Mouse (Mus musculus): ENCODE measurements around the gene Dap3. TPM values are rescaled to one million over a fixed set of nuclear protein-coding genes. Genes with fewer than 3 reads are reported as not detected.

Dap3 gene
- total and polyA plus RNA-seq, 2 experiments from 2014 or later, result 69.7 to 118 TPM

- no peaks in the 10 kb centered on the region for H3K9me3 ChIP-seq (ENCODE audit: low read length)
- no peak for ATAC-seq
- no peak overlapping the region for H3K27ac ChIP-seq
- no peak overlapping the region for H3K4me3 ChIP-seq (ENCODE audit: low read length)
- H3K4me2 ChIP-seq (ENCODE audit: low read depth, low read length), result no peak overlapping the region
- no peaks in the 10 kb centered on the region for H3K27me3 ChIP-seq (ENCODE audit: insufficient read depth, low read length)
- H3K36me3 ChIP-seq (ENCODE audit: insufficient read depth, low read length), result no peaks in the 10 kb centered on the region
- TF ChIP-seq CTCF (IDR thresholded peaks at IDR 0.05; ENCODE audit: low read depth), result no peak
- DNase-seq (ENCODE audit: low spot score), result no peak
- H3K9ac ChIP-seq (replicated peaks; ENCODE audit: low read length), result no peak overlapping the region
- peaks cover 24% of the 10 kb centered on the region; the same call in 1 of the 2 replicates for H3K4me1 ChIP-seq (ENCODE audit: insufficient read depth, low read length)
Observed at GRCm38 (mm10) chr3:88953736-88954135, 2.8 kb upstream of the Dap3 start.

- DNase-seq (ENCODE audit: low spot score), result no peak
- no peak overlapping the region for H3K27ac ChIP-seq
Observed at GRCm38 (mm10) chr3:88953246-88953645, 2.3 kb upstream of the Dap3 start.

DNA sequence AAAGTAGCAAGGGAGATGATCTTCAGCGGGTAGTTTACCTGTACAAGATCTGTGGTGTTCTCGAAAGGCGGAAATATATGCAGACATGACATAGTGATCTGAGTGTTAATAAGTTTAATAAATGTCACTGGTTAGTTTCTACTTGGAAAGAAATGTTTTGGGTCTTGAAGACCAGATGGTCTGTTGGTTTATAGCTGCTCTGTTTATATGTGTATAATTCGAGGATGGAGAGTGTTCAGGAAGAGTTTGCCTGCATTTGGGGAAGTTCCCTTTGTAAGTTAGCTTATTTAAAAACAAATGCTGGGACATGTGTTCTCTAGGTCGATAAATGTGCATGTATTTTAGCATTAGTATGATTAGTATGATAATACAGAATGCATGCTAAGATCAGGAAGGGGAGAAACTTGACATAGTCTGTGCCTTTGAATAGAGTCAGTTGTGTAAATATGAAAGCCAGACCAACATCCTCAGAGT, 383 bp upstream of the Dap3 start:
- WGBS, result under 1% methylated on average over 5 of the region's 5 CpGs
- no peaks in the 10 kb centered on the region for H3K9me3 ChIP-seq (ENCODE audit: low read length)

More at GRCm38 (mm10) chr3:88953246-88953645, 2.3 kb upstream of the Dap3 start:
- H3K4me3 ChIP-seq (ENCODE audit: low read length), result no peak overlapping the region
- no peaks in the 10 kb centered on the region for H3K27me3 ChIP-seq (ENCODE audit: insufficient read depth, low read length)
- no peaks in the 10 kb centered on the region for H3K36me3 ChIP-seq (ENCODE audit: insufficient read depth, low read length)
- no peak for TF ChIP-seq CTCF (IDR thresholded peaks at IDR 0.05; ENCODE audit: low read depth)
- peaks cover 26% of the 10 kb centered on the region; the same call in 1 of the 2 replicates for H3K4me1 ChIP-seq (ENCODE audit: insufficient read depth, low read length)
- H3K9me3 ChIP-seq (ENCODE audit: low read length), result no peaks in the 10 kb centered on the region
- H3K9ac ChIP-seq (replicated peaks; ENCODE audit: low read length), result no peak overlapping the region
- H3K4me2 ChIP-seq (ENCODE audit: low read depth, low read length), result no peak overlapping the region
- no peak for ATAC-seq
- WGBS, result 86% methylated on average over 4 of the region's 4 CpGs

GRCm38 (mm10) chr3:88949786-88950575, 1.0 kb downstream of the Dap3 start:
- Histone ChIP-seq H3K9me3 (ENCODE audit: low read length) (no peaks in the 10 kb centered on the region), H3K27ac (peak overlapping the region; percentile 100), H3K9ac (replicated peaks; ENCODE audit: low read length) (peak overlapping the region; percentile 97), H3K4me1 (ENCODE audit: insufficient read depth, low read length) (peaks cover 27% of the 10 kb centered on the region; the same call in 1 of the 2 replicates), H3K4me2 (ENCODE audit: low read depth, low read length) (peak overlapping the region; percentile 83), H3K27me3 (ENCODE audit: insufficient read depth, low read length) (no peaks in the 10 kb centered on the region), H3K4me3 (ENCODE audit: low read length) (peak overlapping the region; percentile 94), H3K36me3 (ENCODE audit: insufficient read depth, low read length) (no peaks in the 10 kb centered on the region)
- WGBS, result 1% methylated on average over 57 of the region's 92 CpGs
- peak; percentile 96 for DNase-seq (ENCODE audit: low spot score)
- peak; percentile 93 for ATAC-seq
- TF ChIP-seq CTCF (IDR thresholded peaks at IDR 0.05; ENCODE audit: low read depth), result 0 out of 2 replicates have a peak, but pooled peaks have one; percentile 0

More for the DNA sequence above, 383 bp upstream of the Dap3 start:
- H3K36me3 ChIP-seq (ENCODE audit: insufficient read depth, low read length), result no peaks in the 10 kb centered on the region
- H3K4me2 ChIP-seq (ENCODE audit: low read depth, low read length), result peak overlapping the region; percentile 83
- no peak for TF ChIP-seq CTCF (IDR thresholded peaks at IDR 0.05; ENCODE audit: low read depth)
- peaks cover 27% of the 10 kb centered on the region; the same call in 1 of the 2 replicates for H3K4me1 ChIP-seq (ENCODE audit: insufficient read depth, low read length)
- DNase-seq (ENCODE audit: low spot score), result no peak
- H3K27ac ChIP-seq, result peak overlapping the region; percentile 100
- no peaks in the 10 kb centered on the region for H3K27me3 ChIP-seq (ENCODE audit: insufficient read depth, low read length)
- ATAC-seq, result no peak
- H3K9ac ChIP-seq (replicated peaks; ENCODE audit: low read length), result peak overlapping the region; percentile 97
- H3K4me3 ChIP-seq (ENCODE audit: low read length), result peak overlapping the region; percentile 94

- TF ChIP-seq CTCF (IDR thresholded peaks at IDR 0.05; ENCODE audit: low read depth), result no peak
- H3K4me1 ChIP-seq (ENCODE audit: insufficient read depth, low read length), result peaks cover 7% of the 10 kb centered on the region; the same call in 1 of the 2 replicates
- ATAC-seq (no peak), DNase-seq (ENCODE audit: low spot score) (no peak)
- WGBS, result 92% methylated on average over 4 of the region's 4 CpGs
- H3K9ac ChIP-seq (replicated peaks; ENCODE audit: low read length), result no peak overlapping the region
- no peak overlapping the region for H3K4me3 ChIP-seq (ENCODE audit: low read length)
- H3K27me3 ChIP-seq (ENCODE audit: insufficient read depth, low read length), result no peaks in the 10 kb centered on the region
- H3K36me3 ChIP-seq (ENCODE audit: insufficient read depth, low read length), result peaks cover 19% of the 10 kb centered on the region
- no peak overlapping the region for H3K4me2 ChIP-seq (ENCODE audit: low read depth, low read length)
- no peaks in the 10 kb centered on the region for H3K9me3 ChIP-seq (ENCODE audit: low read length)
- no peak overlapping the region for H3K27ac ChIP-seq
Observed at GRCm38 (mm10) chr3:88944109-88944508, 6.9 kb downstream of the Dap3 start.

- H3K9me3 ChIP-seq (ENCODE audit: low read length), result no peaks in the 10 kb centered on the region
- H3K4me1 ChIP-seq (ENCODE audit: insufficient read depth, low read length), result no peaks in the 10 kb centered on the region
- peaks cover 22% of the 10 kb centered on the region for H3K36me3 ChIP-seq (ENCODE audit: insufficient read depth, low read length)
- TF ChIP-seq CTCF (IDR thresholded peaks at IDR 0.05; ENCODE audit: low read depth), result no peak
- ATAC-seq (no peak), DNase-seq (ENCODE audit: low spot score) (no peak)
- no peak overlapping the region for H3K4me3 ChIP-seq (ENCODE audit: low read length)
- no peak overlapping the region for H3K27ac ChIP-seq
- no peak overlapping the region for H3K4me2 ChIP-seq (ENCODE audit: low read depth, low read length)
- H3K27me3 ChIP-seq (ENCODE audit: insufficient read depth, low read length), result no peaks in the 10 kb centered on the region
- H3K9ac ChIP-seq (replicated peaks; ENCODE audit: low read length), result no peak overlapping the region
- 95% methylated on average over 10 of the region's 10 CpGs for WGBS
Observed at GRCm38 (mm10) chr3:88942316-88942880, 8.6 kb downstream of the Dap3 start.

All from hindbrain, postnatal 0 days (tissue).